8 mouse cellular contexts compared by ENCODE assay signal in genomic region chr9:4376640-4377120, GRCm38 (mm10). TPM values are rescaled to one million over a fixed set of nuclear protein-coding genes. Genes with fewer than 3 reads are reported as not detected.
DNase-seq lines count a peak whose midpoint lies in the region; ATAC-seq lines count a peak whose summit lies in the region.

No protein-coding gene starts in this region.

- H3K4me2 ChIP-seq in neural tube, embryonic 11.5 days (ENCODE audit: low read depth), result peak overlapping the region; percentile 54
- H3K4me2 ChIP-seq in intestine, embryonic 16.5 days (ENCODE audit: low read depth, low read length), result peak overlapping the region; percentile 45
- peak overlapping the region; percentile 73 for H3K4me2 ChIP-seq in midbrain, embryonic 14.5 days (ENCODE audit: low read length)

- DNase-seq in adrenal gland, postnatal 10 days, result peak; percentile 61
- DNase-seq in adrenal gland, adult 8-10 months, result no peak
- no peak for DNase-seq in neural tube, embryonic 11.5 days (ENCODE audit: low spot score)
- no peak for DNase-seq in neural tube, embryonic 10.5 days (ENCODE audit: extremely low spot score, low spot score)
- no peak for DNase-seq in midbrain, embryonic 14.5 days
- no peak for DNase-seq in B cell, adult 2 months
- no peak for DNase-seq in left cerebral cortex, adult 11 months (ENCODE audit: low spot score)

- ATAC-seq in neural tube, embryonic 11.5 days (ENCODE audit: insufficient read depth, low FRiP score, low TSS enrichment), result peak; percentile 55
- ATAC-seq in intestine, embryonic 16.5 days, result peak; percentile 83
- no peak for ATAC-seq in midbrain, embryonic 14.5 days (ENCODE audit: low FRiP score, low TSS enrichment)

- WGBS in neural tube, embryonic 11.5 days, result 0% methylated on average over 15 of the region's 15 CpGs
- WGBS in intestine, embryonic 16.5 days, result under 1% methylated on average over 15 of the region's 15 CpGs
- WGBS in midbrain, embryonic 14.5 days, result under 1% methylated on average over 15 of the region's 15 CpGs

- H3K4me1 ChIP-seq in neural tube, embryonic 11.5 days (ENCODE audit: control insufficient read depth, insufficient read depth, low read length), result no peaks in the 10 kb centered on the region
- H3K4me1 ChIP-seq in intestine, embryonic 16.5 days (ENCODE audit: control insufficient read depth, insufficient read depth, low read length), result peaks cover 9% of the 10 kb centered on the region
- H3K4me1 ChIP-seq in midbrain, embryonic 14.5 days (ENCODE audit: control insufficient read depth, insufficient read depth, low read length), result peaks cover 14% of the 10 kb centered on the region

- H3K36me3 ChIP-seq in neural tube, embryonic 11.5 days (ENCODE audit: control insufficient read depth, insufficient read depth, low read length), result no peaks in the 10 kb centered on the region
- H3K36me3 ChIP-seq in intestine, embryonic 16.5 days (ENCODE audit: control insufficient read depth, insufficient read depth, low read length), result no peaks in the 10 kb centered on the region; the same call in 1 of the 2 replicates
- no peaks in the 10 kb centered on the region for H3K36me3 ChIP-seq in midbrain, embryonic 14.5 days (ENCODE audit: control insufficient read depth, insufficient read depth, low read length)

- no peaks in the 10 kb centered on the region for H3K9me3 ChIP-seq in neural tube, embryonic 11.5 days (ENCODE audit: control insufficient read depth, low read length)
- no peaks in the 10 kb centered on the region for H3K9me3 ChIP-seq in intestine, embryonic 16.5 days (ENCODE audit: control insufficient read depth, low read length)
- no peaks in the 10 kb centered on the region for H3K9me3 ChIP-seq in midbrain, embryonic 14.5 days (ENCODE audit: control insufficient read depth, low read length)

- H3K27ac ChIP-seq in neural tube, embryonic 11.5 days (ENCODE audit: low read depth, low read length), result no peak overlapping the region
- peak overlapping the region; percentile 73 for H3K27ac ChIP-seq in intestine, embryonic 16.5 days (ENCODE audit: low read length)
- H3K27ac ChIP-seq in midbrain, embryonic 14.5 days (replicated peaks; ENCODE audit: low read depth, low read length), result peak overlapping the region; percentile 88

- no peaks in the 10 kb centered on the region for H3K27me3 ChIP-seq in neural tube, embryonic 11.5 days (ENCODE audit: control insufficient read depth, insufficient read depth, low read length)
- H3K27me3 ChIP-seq in intestine, embryonic 16.5 days (replicated peaks; ENCODE audit: control insufficient read depth, insufficient read depth, low read length), result no peaks in the 10 kb centered on the region
- H3K27me3 ChIP-seq in midbrain, embryonic 14.5 days (ENCODE audit: control insufficient read depth, insufficient read depth, low read length), result no peaks in the 10 kb centered on the region

- peak overlapping the region; percentile 67 for H3K9ac ChIP-seq in neural tube, embryonic 11.5 days (ENCODE audit: low read length)
- peak overlapping the region; percentile 78 for H3K9ac ChIP-seq in intestine, embryonic 16.5 days (ENCODE audit: low read depth, low read length)
- H3K9ac ChIP-seq in midbrain, embryonic 14.5 days (replicated peaks; ENCODE audit: low read length), result peak overlapping the region; percentile 69

- H3K4me3 ChIP-seq in neural tube, embryonic 11.5 days (ENCODE audit: low read depth, low read length), result peak overlapping the region; percentile 70
- peak overlapping the region; percentile 82 for H3K4me3 ChIP-seq in intestine, embryonic 16.5 days (ENCODE audit: low read length)
- peak overlapping the region; percentile 73 for H3K4me3 ChIP-seq in midbrain, embryonic 14.5 days (replicated peaks; ENCODE audit: low read depth, low read length)

RNA-seq across cellular contexts. Expression of gene Msantd4, which starts 0.3 kb away (rescaled TPM):
- total RNA-seq in adrenal gland, postnatal 10 days (2021), result 10 to 100 TPM; 31.9 to 33.1 TPM
- total RNA-seq in adrenal gland, adult 8-10 months (2022), result 10 to 100 TPM; 45.1 to 47.3 (median 46.9) TPM
- 70.6 and 73.9 TPM in 2 replicates for polyA plus RNA-seq in neural tube, embryonic 11.5 days (2014; fragmentation: Nextera tagmentation; extraction: Ambion mirVana)
- polyA plus RNA-seq in intestine, embryonic 16.5 days (2015; fragmentation: Nextera tagmentation; extraction: Ambion mirVana), result 38.1 and 38.9 TPM in 2 replicates
- 56.0 and 71.9 TPM in 2 replicates for polyA plus RNA-seq in midbrain, embryonic 14.5 days (2014; fragmentation: Nextera tagmentation; extraction: Ambion mirVana)
